Mouse (Mus musculus) neural tube, embryonic 14.5 days (tissue): ENCODE measurements around the gene Nrn1. TPM values are rescaled to one million over a fixed set of nuclear protein-coding genes. Genes with fewer than 3 reads are reported as not detected.

Experiments used
- ATAC-seq: fragments of 200-750 bp; cut with Nextera tagmentation; 2 replicates; pipeline ENCODE4 v1.8.0; 2017; ENCODE audit warnings: low read depth, mild to moderate bottlenecking, moderate TSS enrichment, moderate library complexity
- H3K27ac ChIP-seq: fragments of 300-500 bp; sonication (generic); 2 replicates; pipeline ENCODE4 v1.5.1; 2014; ENCODE audit warnings: low read depth, mild to moderate bottlenecking, control low read depth, low read length, moderate library complexity, mixed read lengths
- H3K27me3 ChIP-seq: fragments of 300-500 bp; sonication (generic); 2 replicates; pipeline ENCODE4 v1.6.1; 2014; ENCODE audit warnings: low read length; ENCODE audit not compliant: control insufficient read depth, insufficient read depth
- H3K36me3 ChIP-seq: fragments of 300-500 bp; sonication (generic); 2 replicates; pipeline ENCODE4 v1.6.1; 2014; ENCODE audit warnings: low read length, mixed read lengths; ENCODE audit not compliant: control insufficient read depth, insufficient read depth
- H3K4me1 ChIP-seq: fragments of 300-500 bp; sonication (generic); 2 replicates; pipeline ENCODE4 v1.6.1; 2014; ENCODE audit warnings: low read length; ENCODE audit not compliant: control insufficient read depth, insufficient read depth
- H3K4me2 ChIP-seq: fragments of 300-500 bp; sonication (generic); 2 replicates; pipeline ENCODE4 v1.6.1; 2014; ENCODE audit warnings: mild to moderate bottlenecking, low read depth, low read length, control low read depth
- H3K4me3 ChIP-seq: fragments of 300-500 bp; sonication (generic); 2 replicates; pipeline ENCODE4 v1.5.1; 2014; ENCODE audit warnings: low read depth, low read length, control low read depth, mixed read lengths
- H3K9ac ChIP-seq: fragments of 300-500 bp; sonication (generic); replicated peaks from 2 replicates; pipeline ENCODE4 v1.6.1; 2014; ENCODE audit warnings: low read depth, mild to moderate bottlenecking, control low read depth, low read length, mixed read lengths
- H3K9me3 ChIP-seq: fragments of 300-500 bp; sonication (generic); 2 replicates; pipeline ENCODE4 v1.6.1; 2016; ENCODE audit warnings: low read length; ENCODE audit not compliant: control insufficient read depth
- WGBS: fragments of 180-500 bp; shearing (Covaris S2); extraction: QIAGEN DNeasy Blood & Tissue Kit; methylation state at CpG from one replicate; pipeline ENCODE4 v1.1.7; 2014; 5-methylcytosine and 5-hydroxymethylcytosine counted together
- polyA plus RNA-seq: library from polyadenylated mRNA; unstranded; fragments of >200 nt; fragmentation: Nextera tagmentation; extraction: Ambion mirVana; gene quantifications from 2 replicates; pipeline ENCODE4 v1.2.1, GENCODE M21; 2014

Nrn1 gene
- polyA plus RNA-seq, 1 experiment from 2014 or later: 60.9 TPM

DNA sequence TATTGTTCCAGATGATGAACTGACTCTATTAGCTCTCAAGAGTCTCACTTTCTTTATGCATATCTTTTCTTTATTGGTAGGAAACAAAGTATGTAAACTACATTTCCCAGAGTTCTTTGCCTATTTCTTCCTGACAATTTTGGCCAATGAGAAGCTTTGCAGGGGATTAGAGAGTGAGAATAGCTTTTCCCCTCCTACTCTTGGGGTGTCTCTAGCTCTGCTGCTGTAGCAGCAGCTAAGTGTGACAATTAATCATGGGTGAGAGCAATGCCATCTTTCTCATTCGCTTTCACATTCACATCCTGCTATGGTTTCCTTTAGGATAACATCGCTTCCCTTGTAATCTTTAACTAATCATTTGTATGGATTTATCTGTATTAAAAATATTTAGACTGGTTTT, 18.2 kb downstream of the Nrn1 start:
- Histone ChIP-seq H3K27ac (no peak overlapping the region), H3K4me1 (no peaks in the 10 kb centered on the region), H3K9ac (no peak overlapping the region), H3K4me3 (no peak overlapping the region), H3K27me3 (no peaks in the 10 kb centered on the region), H3K36me3 (no peaks in the 10 kb centered on the region), H3K4me2 (no peak overlapping the region), H3K9me3 (no peaks in the 10 kb centered on the region)
- WGBS: 60% methylated on average over 2 of the region's 2 CpGs
- ATAC-seq: peak; percentile 69; the same call in 1 of the 2 replicates

DNA sequence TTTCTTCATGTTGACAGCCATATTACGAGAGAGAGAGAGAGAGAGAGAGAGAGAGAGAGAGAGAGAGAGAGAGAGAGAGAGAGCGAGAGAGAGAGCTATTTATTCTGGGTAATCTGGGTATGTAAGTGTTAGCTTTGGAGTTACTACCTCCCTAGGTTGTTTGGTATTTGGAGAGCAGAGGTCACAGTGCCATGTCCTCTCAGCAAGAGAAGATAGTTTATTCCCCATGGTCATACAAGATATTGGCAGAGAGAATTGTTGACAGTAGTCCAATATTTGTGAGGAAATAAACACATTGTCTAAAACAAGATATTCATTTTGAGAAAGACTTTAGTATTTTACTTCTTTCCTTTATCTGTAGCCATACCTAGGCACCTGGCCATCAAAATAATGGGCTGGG, 20.8 kb downstream of the Nrn1 start:
- H3K4me1 ChIP-seq: no peaks in the 10 kb centered on the region
- no peak overlapping the region for H3K9ac ChIP-seq
- 73% methylated on average over 2 of the region's 2 CpGs for WGBS
- no peaks in the 10 kb centered on the region for H3K9me3 ChIP-seq
- no peaks in the 10 kb centered on the region for H3K36me3 ChIP-seq
- H3K4me2 ChIP-seq: no peak overlapping the region
- no peaks in the 10 kb centered on the region for H3K27me3 ChIP-seq
- H3K27ac ChIP-seq: no peak overlapping the region
- no peak overlapping the region for H3K4me3 ChIP-seq
- ATAC-seq: no peak

DNA sequence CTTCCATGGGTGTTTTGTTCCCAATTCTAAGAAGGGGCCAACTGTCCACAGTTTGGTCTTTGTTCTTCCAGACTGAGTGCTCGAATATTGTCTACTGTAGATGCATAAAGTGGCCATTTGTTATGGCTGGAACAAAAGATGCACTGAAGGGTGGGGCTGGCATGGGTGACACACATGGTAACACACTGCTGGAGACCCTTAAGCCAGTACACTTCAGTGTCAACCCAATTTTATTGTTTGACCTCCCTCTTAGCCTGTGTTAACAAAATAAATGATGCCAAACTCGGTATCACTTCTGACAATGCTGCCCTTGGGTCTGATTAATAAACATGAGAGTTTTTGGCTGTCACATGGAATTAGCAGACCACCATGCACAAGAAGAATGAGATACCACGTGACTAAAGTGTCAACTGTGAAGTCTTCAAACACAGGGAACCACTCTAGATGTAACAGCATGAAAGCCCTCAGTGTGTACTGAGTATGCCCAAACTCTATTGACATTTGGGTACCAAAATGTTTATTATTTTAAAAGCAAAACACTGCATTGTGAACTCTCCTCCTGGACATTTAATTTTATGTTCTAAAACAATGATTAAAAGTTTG, 27.7 kb downstream of the Nrn1 start:
- H3K36me3 ChIP-seq: no peaks in the 10 kb centered on the region
- H3K9ac ChIP-seq: no peak overlapping the region
- H3K27ac ChIP-seq: no peak overlapping the region
- H3K27me3 ChIP-seq: no peaks in the 10 kb centered on the region
- H3K4me1 ChIP-seq: no peaks in the 10 kb centered on the region
- H3K4me3 ChIP-seq: no peak overlapping the region
- no peak overlapping the region for H3K4me2 ChIP-seq
- WGBS: 29% methylated on average over 3 of the region's 3 CpGs
- no peaks in the 10 kb centered on the region for H3K9me3 ChIP-seq
- no peak for ATAC-seq

DNA sequence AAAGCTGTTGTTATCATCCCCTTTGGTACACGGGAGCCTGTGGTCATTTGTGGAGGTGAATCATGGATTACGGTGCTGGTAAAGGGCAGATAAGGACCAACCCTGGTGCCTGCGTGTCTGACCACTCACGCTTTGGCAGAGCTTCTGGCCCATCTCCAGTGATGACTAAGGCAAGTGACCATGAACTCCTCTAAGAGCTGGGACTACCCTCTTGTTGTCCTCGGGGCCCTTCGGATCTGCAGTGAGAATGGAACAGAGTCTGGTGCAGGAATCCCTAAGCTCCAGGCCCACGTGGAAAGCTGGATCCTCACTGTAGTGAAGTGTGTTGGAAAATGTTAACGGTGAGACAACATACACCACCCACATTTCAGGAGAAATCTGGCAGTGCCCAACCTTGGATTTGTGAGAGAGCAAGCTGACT, 38.6 kb downstream of the Nrn1 start:
- Histone ChIP-seq H3K36me3 (no peaks in the 10 kb centered on the region), H3K4me3 (no peak overlapping the region), H3K4me1 (no peaks in the 10 kb centered on the region), H3K27me3 (no peaks in the 10 kb centered on the region), H3K9ac (no peak overlapping the region), H3K9me3 (no peaks in the 10 kb centered on the region), H3K4me2 (no peak overlapping the region), H3K27ac (no peak overlapping the region)
- 89% methylated on average over 8 of the region's 8 CpGs for WGBS
- ATAC-seq: no peak

DNA sequence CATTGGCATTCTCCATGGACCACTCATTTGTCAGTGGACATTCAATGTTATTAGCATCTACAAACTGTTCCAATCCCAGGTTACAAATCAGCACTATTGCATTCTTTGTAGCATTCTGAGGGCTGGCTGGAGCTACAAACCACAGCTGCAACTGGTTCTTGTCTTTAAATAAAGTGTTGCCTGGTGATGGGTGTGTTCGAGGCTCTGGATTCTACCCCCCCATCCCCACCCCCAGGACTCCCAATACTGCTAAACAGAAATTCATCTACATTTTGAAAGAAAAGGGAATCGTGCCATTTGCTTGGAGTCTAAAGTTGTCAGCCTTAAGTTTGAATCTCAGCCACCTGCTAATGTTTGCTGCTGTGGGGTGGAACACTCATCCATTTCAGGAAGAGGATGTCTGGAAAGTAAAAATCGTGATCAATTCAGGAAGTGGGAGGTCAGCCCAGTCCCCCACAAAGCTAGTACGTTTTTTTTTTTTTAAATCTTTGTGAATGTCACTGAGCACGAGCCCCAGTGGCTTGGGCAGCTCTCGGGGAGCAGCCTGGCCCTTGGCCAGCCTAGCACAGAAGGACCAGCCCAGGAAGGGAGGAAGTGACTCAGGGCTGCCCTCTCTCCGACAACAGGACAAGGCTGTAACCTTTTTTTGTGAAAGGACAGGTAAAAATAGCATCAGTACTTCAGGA, 39.3 kb downstream of the Nrn1 start:
- no peaks in the 10 kb centered on the region for H3K27me3 ChIP-seq
- ATAC-seq: no peak
- H3K4me1 ChIP-seq: no peaks in the 10 kb centered on the region
- WGBS: 69% methylated on average over 7 of the region's 7 CpGs
- H3K9ac ChIP-seq: no peak overlapping the region
- no peaks in the 10 kb centered on the region for H3K9me3 ChIP-seq
- no peaks in the 10 kb centered on the region for H3K36me3 ChIP-seq
- no peak overlapping the region for H3K4me2 ChIP-seq
- no peak overlapping the region for H3K4me3 ChIP-seq
- no peak overlapping the region for H3K27ac ChIP-seq

DNA sequence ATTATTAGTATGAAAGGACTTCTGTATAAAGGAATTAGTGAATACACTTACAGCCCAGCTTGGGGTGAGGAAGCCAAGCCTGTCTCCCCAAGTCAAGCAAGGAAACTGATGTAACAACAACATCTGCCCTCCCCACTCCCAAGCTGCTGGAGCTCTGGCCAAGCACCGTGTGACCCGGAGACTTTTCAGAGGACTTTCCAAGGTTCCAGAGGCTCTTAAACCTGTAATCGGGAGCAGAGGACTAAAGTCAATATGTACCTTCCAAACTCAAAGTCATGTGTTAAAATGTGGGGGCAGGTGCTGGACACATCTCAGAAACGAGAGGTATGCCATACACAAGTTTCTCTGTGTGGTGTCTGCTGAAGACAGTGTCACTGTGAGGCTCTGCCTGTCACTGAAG, 51.4 kb downstream of the Nrn1 start:
- 85% methylated on average over 4 of the region's 4 CpGs for WGBS

DNA sequence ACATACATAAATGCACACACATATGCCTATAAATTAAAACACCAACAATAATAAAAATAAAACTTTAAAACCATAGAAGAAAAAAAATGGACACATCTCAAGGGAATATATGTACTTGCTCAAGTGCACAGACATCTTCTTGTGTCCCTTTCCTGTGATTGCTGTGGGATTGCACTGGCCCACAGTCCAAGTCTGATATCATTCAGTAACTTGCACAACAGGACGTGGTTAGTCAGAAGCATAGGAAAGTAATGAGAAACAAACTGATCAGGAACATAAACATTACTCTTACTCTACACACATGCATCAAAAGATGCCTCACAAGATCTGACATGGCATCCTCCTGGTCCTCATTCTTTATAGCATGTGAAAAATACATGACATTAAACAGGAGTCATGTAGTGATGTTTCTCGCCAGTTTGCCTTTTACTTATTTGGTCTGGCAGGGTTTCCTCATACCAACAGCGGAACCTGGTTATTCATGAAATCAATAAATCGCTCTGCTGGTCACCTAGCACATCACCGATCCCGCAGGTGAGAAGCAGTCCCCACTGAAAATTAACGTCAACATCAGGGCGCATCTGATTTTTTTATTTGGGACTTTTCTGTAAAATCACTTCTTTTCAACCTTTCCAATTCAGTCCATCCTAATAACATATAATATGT, 54.1 kb downstream of the Nrn1 start:
- Histone ChIP-seq H3K4me2 (no peak overlapping the region), H3K9ac (no peak overlapping the region), H3K9me3 (no peaks in the 10 kb centered on the region), H3K4me3 (no peak overlapping the region), H3K27me3 (no peaks in the 10 kb centered on the region), H3K4me1 (no peaks in the 10 kb centered on the region), H3K27ac (no peak overlapping the region), H3K36me3 (no peaks in the 10 kb centered on the region)
- no peak for ATAC-seq
- 90% methylated on average over 8 of the region's 8 CpGs for WGBS

More for the DNA sequence above, 51.4 kb downstream of the Nrn1 start:
- H3K36me3 ChIP-seq: no peaks in the 10 kb centered on the region
- H3K27ac ChIP-seq: no peak overlapping the region
- no peaks in the 10 kb centered on the region for H3K4me1 ChIP-seq
- H3K27me3 ChIP-seq: no peaks in the 10 kb centered on the region
- H3K4me3 ChIP-seq: no peak overlapping the region
- ATAC-seq: no peak
- H3K9ac ChIP-seq: no peak overlapping the region
- H3K4me2 ChIP-seq: no peak overlapping the region
- no peaks in the 10 kb centered on the region for H3K9me3 ChIP-seq

DNA sequence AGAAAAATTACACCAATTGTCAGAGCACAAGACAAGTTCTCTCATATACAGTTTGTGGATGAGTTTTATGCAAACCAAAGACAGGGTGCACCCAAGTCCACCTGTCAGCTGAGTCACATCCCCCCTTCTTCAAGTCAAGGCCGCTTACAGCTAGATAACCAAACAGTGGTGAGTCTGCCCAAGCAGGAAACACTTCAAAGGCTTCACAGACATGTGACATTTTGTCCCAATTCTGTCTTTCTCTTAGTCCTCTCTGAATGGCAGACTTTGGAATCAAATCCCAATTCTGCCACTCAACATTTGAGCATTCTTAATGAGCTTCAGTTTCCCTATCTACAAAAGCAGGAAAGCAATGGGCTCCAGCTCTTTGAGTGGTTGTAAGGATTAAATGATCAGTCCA, 55.6 kb downstream of the Nrn1 start:
- no peak overlapping the region for H3K27ac ChIP-seq
- no peaks in the 10 kb centered on the region for H3K27me3 ChIP-seq
- 76% methylated on average over 1 of the region's 1 CpGs for WGBS
- H3K9ac ChIP-seq: no peak overlapping the region
- H3K9me3 ChIP-seq: no peaks in the 10 kb centered on the region
- H3K4me2 ChIP-seq: no peak overlapping the region
- ATAC-seq: no peak
- H3K4me1 ChIP-seq: no peaks in the 10 kb centered on the region
- no peaks in the 10 kb centered on the region for H3K36me3 ChIP-seq
- no peak overlapping the region for H3K4me3 ChIP-seq
